In the genomic region with DNA sequence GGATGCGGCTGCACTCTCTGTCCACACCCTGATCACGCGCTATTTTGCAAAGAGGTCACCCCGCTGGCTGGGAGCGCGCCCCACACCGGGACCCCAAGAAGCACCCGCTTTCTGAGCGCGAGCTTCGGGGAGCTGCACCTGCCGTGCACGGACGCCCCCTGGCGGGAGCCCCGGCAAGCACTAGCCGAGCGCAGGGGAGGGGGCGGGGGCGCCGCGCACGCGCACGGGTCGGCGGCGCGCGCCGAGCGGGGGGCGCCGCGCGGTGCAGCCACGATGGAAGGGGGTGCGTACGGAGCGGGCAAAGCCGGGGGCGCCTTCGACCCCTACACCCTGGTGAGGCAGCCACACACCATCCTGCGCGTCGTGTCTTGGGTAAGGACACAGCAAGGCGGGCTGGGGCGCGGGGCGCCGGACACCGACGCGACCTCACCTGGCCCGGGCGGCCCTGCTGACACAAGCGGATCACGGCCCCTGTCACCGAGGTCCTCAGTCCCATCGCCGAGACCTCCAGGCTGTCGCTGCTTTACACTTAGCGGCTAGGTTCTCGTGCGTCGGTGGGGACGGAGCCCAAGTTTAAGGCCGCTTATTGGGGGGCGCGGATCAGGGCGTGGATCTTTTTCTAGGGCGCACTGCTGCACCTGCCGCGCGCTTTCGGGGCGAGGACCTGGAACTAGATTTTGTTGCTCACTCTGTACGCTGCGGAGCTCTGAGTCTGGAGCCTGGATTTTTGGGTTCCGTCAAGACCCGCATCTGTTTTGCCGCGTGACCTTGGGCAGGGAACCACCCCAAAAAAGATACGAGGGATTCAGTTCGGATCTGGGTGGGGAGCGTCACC, we compare ENCODE assay signal across 8 mouse cellular contexts. TPM values are rescaled to one million over a fixed set of nuclear protein-coding genes. Genes with fewer than 3 reads are reported as not detected.
A peak's percentile ranks its signal among the peaks of the same experiment; 100 is the strongest.
DNase-seq lines count a peak whose midpoint lies in the region; ATAC-seq and TF ChIP-seq lines count a peak whose summit lies in the region.

TSS of gene Syngr1 (plus strand) at position 214 of the 835 bp plus-strand sequence.
TSS of gene Rpl3 (minus strand) at position 748 of the 835 bp plus-strand sequence.

- peak; percentile 54; the same call in 1 of the 2 replicates for ATAC-seq in embryonic facial prominence, embryonic 14.5 days (ENCODE audit: low read depth)
- ATAC-seq in limb, embryonic 15.5 days (ENCODE audit: insufficient number of reproducible peaks, low FRiP score, low TSS enrichment, low read depth): 0 out of 2 replicates have a peak, but pooled peaks have one; percentile 25
- peak; percentile 62 for ATAC-seq in midbrain, embryonic 15.5 days (replicated peaks)

- no peak within 1 kb of the TSS for H3K27ac ChIP-seq in embryonic facial prominence, embryonic 14.5 days (replicated peaks; ENCODE audit: low read depth, low read length)
- peak within 1 kb of the TSS; percentile 82 for H3K27ac ChIP-seq in heart, embryonic 10.5 days
- H3K27ac ChIP-seq in limb, embryonic 15.5 days: no peak within 1 kb of the TSS
- H3K27ac ChIP-seq in midbrain, embryonic 15.5 days: peak within 1 kb of the TSS; percentile 67
- no peak within 1 kb of the TSS for H3K27ac ChIP-seq in spleen, adult 2 months (ENCODE audit: insufficient read depth, low read length)

- WGBS in embryonic facial prominence, embryonic 14.5 days: 2% methylated on average over 40 of the region's 86 CpGs
- 1% methylated on average over 85 of the region's 86 CpGs for WGBS in heart, embryonic 10.5 days
- 1% methylated on average over 86 of the region's 86 CpGs for WGBS in limb, embryonic 15.5 days
- WGBS in midbrain, embryonic 15.5 days: 1% methylated on average over 84 of the region's 86 CpGs
- 4% methylated on average over 85 of the region's 86 CpGs for WGBS in spleen, adult 2 months

- TF ChIP-seq POLR2A in spleen, adult 2 months (IDR thresholded peaks at IDR 0.05; ENCODE audit: low read depth, low read length): no peak

- H3K4me1 ChIP-seq in embryonic facial prominence, embryonic 14.5 days (ENCODE audit: control insufficient read depth, insufficient read depth, low read length): no peaks in the 10 kb centered on the region
- peaks cover 15% of the 10 kb centered on the region for H3K4me1 ChIP-seq in heart, embryonic 10.5 days
- H3K4me1 ChIP-seq in limb, embryonic 15.5 days: peaks cover 23% of the 10 kb centered on the region
- H3K4me1 ChIP-seq in midbrain, embryonic 15.5 days: peaks cover 29% of the 10 kb centered on the region
- H3K4me1 ChIP-seq in spleen, adult 2 months (ENCODE audit: control insufficient read depth, insufficient read depth, insufficient read length): peaks cover 3% of the 10 kb centered on the region

- no peaks in the 10 kb centered on the region for H3K9me3 ChIP-seq in embryonic facial prominence, embryonic 14.5 days (ENCODE audit: control insufficient read depth, low read length)
- H3K9me3 ChIP-seq in heart, embryonic 10.5 days: no peaks in the 10 kb centered on the region
- H3K9me3 ChIP-seq in limb, embryonic 15.5 days: no peaks in the 10 kb centered on the region
- H3K9me3 ChIP-seq in midbrain, embryonic 15.5 days: no peaks in the 10 kb centered on the region

- peak; percentile 76; the same call in 1 of the 2 replicates for TF ChIP-seq CTCF in spleen, adult 2 months (IDR thresholded peaks at IDR 0.05; ENCODE audit: extremely low read depth, insufficient read depth, insufficient read length, insufficient replicate concordance)

- peak within 1 kb of the TSS; percentile 98 for H3K4me2 ChIP-seq in embryonic facial prominence, embryonic 14.5 days (ENCODE audit: low read depth, low read length)
- peak within 1 kb of the TSS; percentile 98 for H3K4me2 ChIP-seq in limb, embryonic 15.5 days
- peak within 1 kb of the TSS; percentile 78 for H3K4me2 ChIP-seq in midbrain, embryonic 15.5 days

- peaks cover 51% of the 10 kb centered on the region for H3K27me3 ChIP-seq in embryonic facial prominence, embryonic 14.5 days (replicated peaks; ENCODE audit: control insufficient read depth, insufficient read depth, low read length)
- H3K27me3 ChIP-seq in heart, embryonic 10.5 days (ENCODE audit: insufficient read depth, poor library complexity, severe bottlenecking): peaks cover 65% of the 10 kb centered on the region
- H3K27me3 ChIP-seq in limb, embryonic 15.5 days: peaks cover 50% of the 10 kb centered on the region
- H3K27me3 ChIP-seq in midbrain, embryonic 15.5 days (replicated peaks): no peaks in the 10 kb centered on the region
- H3K27me3 ChIP-seq in spleen, adult 2 months (ENCODE audit: control insufficient read depth, insufficient read depth, low read length): peaks cover 5% of the 10 kb centered on the region; the same call in 1 of the 2 replicates

- peak within 1 kb of the TSS; percentile 70 for H3K9ac ChIP-seq in embryonic facial prominence, embryonic 14.5 days (ENCODE audit: low read depth, low read length)
- peak within 1 kb of the TSS; percentile 39 for H3K9ac ChIP-seq in limb, embryonic 15.5 days
- peak within 1 kb of the TSS; percentile 82 for H3K9ac ChIP-seq in midbrain, embryonic 15.5 days

- peak within 1 kb of the TSS; percentile 68 for H3K4me3 ChIP-seq in embryonic facial prominence, embryonic 14.5 days (ENCODE audit: low read depth, low read length)
- H3K4me3 ChIP-seq in heart, embryonic 10.5 days: peak within 1 kb of the TSS; percentile 76
- peak within 1 kb of the TSS; percentile 60 for H3K4me3 ChIP-seq in limb, embryonic 15.5 days
- H3K4me3 ChIP-seq in midbrain, embryonic 15.5 days: peak within 1 kb of the TSS; percentile 85
- peak within 1 kb of the TSS; percentile 60 for H3K4me3 ChIP-seq in spleen, adult 2 months (ENCODE audit: extremely low read depth, insufficient read depth, insufficient read length)

- H3K36me3 ChIP-seq in embryonic facial prominence, embryonic 14.5 days (ENCODE audit: control insufficient read depth, insufficient read depth, low read length): no peaks in the 10 kb centered on the region
- no peaks in the 10 kb centered on the region for H3K36me3 ChIP-seq in heart, embryonic 10.5 days
- no peaks in the 10 kb centered on the region for H3K36me3 ChIP-seq in limb, embryonic 15.5 days
- no peaks in the 10 kb centered on the region for H3K36me3 ChIP-seq in midbrain, embryonic 15.5 days (replicated peaks)
- H3K36me3 ChIP-seq in spleen, adult 2 months (ENCODE audit: control insufficient read depth, insufficient read depth, low read length): no peaks in the 10 kb centered on the region

- peak; percentile 46 to 73 for DNase-seq in urinary bladder, adult 18-20 months (ENCODE audit: low spot score in 2 of 2)
- DNase-seq in urinary bladder, postnatal 10 days (ENCODE audit: low spot score): no peak
- peak; percentile 64 for DNase-seq in embryonic facial prominence, embryonic 14.5 days (ENCODE audit: low spot score)
- DNase-seq in heart, embryonic 10.5 days (ENCODE audit: low spot score): no peak
- DNase-seq in kidney, adult 9 months: peak; percentile 74
- DNase-seq in spleen, adult 2 months (ENCODE audit: low read depth in 1 of 2, low spot score in 2 of 2): peak; percentile 40 to 58

RNA-seq across cellular contexts. Expression of gene Syngr1, which starts in this region (rescaled TPM):
- 10.3 and 10.5 TPM in 2 replicates for polyA plus RNA-seq in embryonic facial prominence, embryonic 14.5 days (2014; fragmentation: Nextera tagmentation; extraction: Ambion mirVana)
- polyA plus RNA-seq in heart, embryonic 10.5 days (2016; fragmentation: Nextera tagmentation; extraction: Ambion mirVana): 6.7 and 11.6 TPM in 2 replicates
- polyA plus RNA-seq in limb, embryonic 15.5 days (2015; fragmentation: Nextera tagmentation; extraction: Ambion mirVana): 10.4 and 12.0 TPM in 2 replicates
- 61.4 and 62.1 TPM in 2 replicates for polyA plus RNA-seq in midbrain, embryonic 15.5 days (2015; fragmentation: Nextera tagmentation; extraction: Ambion mirVana)
- polyA plus RNA-seq in spleen, adult 2 months (2012; rRNA removed): 9.9 and 13.5 TPM in 2 replicates

RNA-seq across cellular contexts. Expression of gene Rpl3, which starts in this region (rescaled TPM):
- 1,242 and 1,346 TPM in 2 replicates for polyA plus RNA-seq in embryonic facial prominence, embryonic 14.5 days (2014; fragmentation: Nextera tagmentation; extraction: Ambion mirVana)
- 770 and 980 TPM in 2 replicates for polyA plus RNA-seq in heart, embryonic 10.5 days (2016; fragmentation: Nextera tagmentation; extraction: Ambion mirVana)
- polyA plus RNA-seq in limb, embryonic 15.5 days (2015; fragmentation: Nextera tagmentation; extraction: Ambion mirVana): 1,003 and 1,080 TPM in 2 replicates
- 522 and 525 TPM in 2 replicates for polyA plus RNA-seq in midbrain, embryonic 15.5 days (2015; fragmentation: Nextera tagmentation; extraction: Ambion mirVana)
- 550 and 833 TPM in 2 replicates for polyA plus RNA-seq in spleen, adult 2 months (2012; rRNA removed)

Comparison
In these comparisons a context has a peak if more than half of its experiments do, and no peak if none do; other contexts are left out.
1. DNase-seq: peak in urinary bladder, adult 18-20 months (2 of 2), embryonic facial prominence, embryonic 14.5 days (single experiment), kidney, adult 9 months (single experiment) and spleen, adult 2 months (2 of 2); none in urinary bladder, postnatal 10 days (single experiment) and heart, embryonic 10.5 days (single experiment).
2. H3K27ac ChIP-seq: peak in heart, embryonic 10.5 days (single experiment) and midbrain, embryonic 15.5 days (single experiment); none in embryonic facial prominence, embryonic 14.5 days (single experiment), limb, embryonic 15.5 days (single experiment) and spleen, adult 2 months (single experiment).
3. Peak in every context shown above with its lines, with median percentiles within 50 percentile points of each other: ATAC-seq, H3K4me2 ChIP-seq, H3K4me3 ChIP-seq and H3K9ac ChIP-seq.